Mouse (Mus musculus) bone marrow macrophage, adult 2 months (primary cell): ENCODE results near the gene Ss18l1.

Experiments used
- CTCF ChIP-seq: IDR thresholded peaks from 2 replicates; pipeline ENCODE4 v1.5.1; 2012; ENCODE audit warnings: low read depth, mild to moderate bottlenecking, low read length, moderate library complexity
- POLR2A ChIP-seq: IDR thresholded peaks from 2 replicates; pipeline ENCODE4 v1.6.1; 2012; ENCODE audit warnings: mild to moderate bottlenecking, low read depth, low read length, borderline replicate concordance

- TF ChIP-seq POLR2A (no peak), CTCF (no peak)
Measured at GRCm38 (mm10) chr2:179993071-179993470, 49.2 kb upstream of the Ss18l1 start.
